Mouse (Mus musculus): ENCODE results near the gene Gm11273.
"Not testable (repeated sequence)": the region's sequence is repeated elsewhere in the genome, so short reads cannot be mapped to it uniquely, and the experiment has no call there.

Gm11273 gene

GRCm38 (mm10) chr13:21501182-21501581 lies at the start of gene Gm11273:
Gene Gm11273, minus strand, starts transcription at chr13:21501418.
- in situ Hi-C loops (cut with MboI, MseI) = not testable (repeated sequence)

- in situ Hi-C loops (cut with MboI, MseI) = no loop called here
Measured at GRCm38 (mm10) chr13:21550416-21551110, 49.3 kb upstream of the Gm11273 start.

GRCm38 (mm10) chr13:21549487-21549886 lies 48.3 kb upstream of the Gm11273 start:
- in situ Hi-C loops (cut with MboI, MseI) = no loop called here

- in situ Hi-C loops (cut with MboI, MseI) = no loop called here
Measured at GRCm38 (mm10) chr13:21542708-21543107, 41.5 kb upstream of the Gm11273 start, which contains the start of gene Olfr1366. Gene Olfr1366, minus strand, starts transcription at chr13:21542808.

GRCm38 (mm10) chr13:21530781-21531201 lies 29.6 kb upstream of the Gm11273 start, which contains the start of gene Zkscan8:
Gene Zkscan8, minus strand, starts transcription at chr13:21531120.
- in situ Hi-C loops (cut with MboI, MseI) = no loop called here

- in situ Hi-C loops (cut with MboI, MseI) = no loop called here
Measured at GRCm38 (mm10) chr13:21530136-21530535, 28.9 kb upstream of the Gm11273 start.

GRCm38 (mm10) chr13:21506221-21506649 lies 5.0 kb upstream of the Gm11273 start:
- in situ Hi-C loops (cut with MboI, MseI) = no loop called here

GRCm38 (mm10) chr13:21502296-21502695 lies 1.1 kb upstream of the Gm11273 start:
- in situ Hi-C loops (cut with MboI, MseI) = no loop called here

- in situ Hi-C loops (cut with MboI, MseI) = no loop called here
Measured at GRCm38 (mm10) chr13:21495080-21495479, 6.1 kb downstream of the Gm11273 start, which contains the start of gene AK157302. Gene AK157302, plus strand, starts transcription at chr13:21495223.

GRCm38 (mm10) chr13:21492847-21493246 lies 8.4 kb downstream of the Gm11273 start:
- in situ Hi-C loops (cut with MboI, MseI) = no loop called here

- in situ Hi-C loops (cut with MboI, MseI) = no loop called here
Measured at GRCm38 (mm10) chr13:21486881-21487280, 14.3 kb downstream of the Gm11273 start.

GRCm38 (mm10) chr13:21478759-21479670 lies 22.2 kb downstream of the Gm11273 start, which contains the start of the genes Zkscan4 and Gm10065:
Gene Zkscan4, plus strand, starts transcription at chr13:21478907.
Gene Gm10065, minus strand, starts transcription at chr13:21479441.
- in situ Hi-C loops (cut with MboI, MseI) = not testable (repeated sequence)

- in situ Hi-C loops (cut with MboI, MseI) = no loop called here
Measured at GRCm38 (mm10) chr13:21472427-21472826, 28.8 kb downstream of the Gm11273 start.

GRCm38 (mm10) chr13:21469097-21469496 lies 32.1 kb downstream of the Gm11273 start:
- in situ Hi-C loops (cut with MboI, MseI) = no loop called here

GRCm38 (mm10) chr13:21468061-21469019 lies 32.9 kb downstream of the Gm11273 start, which contains the start of gene Nkapl:
Gene Nkapl, minus strand, starts transcription at chr13:21468509.
- in situ Hi-C loops (cut with MboI, MseI) = no loop called here

- in situ Hi-C loops (cut with MboI, MseI) = no loop called here
Measured at GRCm38 (mm10) chr13:21467336-21467735, 33.9 kb downstream of the Gm11273 start.

GRCm38 (mm10) chr13:21462516-21462915 lies 38.7 kb downstream of the Gm11273 start:
- in situ Hi-C loops (cut with MboI, MseI) = not testable (repeated sequence)

- in situ Hi-C loops (cut with MboI, MseI) = no loop called here
Measured at GRCm38 (mm10) chr13:21456347-21456746, 44.9 kb downstream of the Gm11273 start.

GRCm38 (mm10) chr13:21454133-21454532 lies 47.1 kb downstream of the Gm11273 start:
- in situ Hi-C loops (cut with MboI, MseI) = no loop called here

- in situ Hi-C loops (cut with MboI, MseI) = no loop called here
Measured at GRCm38 (mm10) chr13:21453449-21453848, 47.8 kb downstream of the Gm11273 start, which contains the start of gene Zscan26. Gene Zscan26, minus strand, starts transcription at chr13:21453730.

GRCm38 (mm10) chr13:21453042-21453441 lies 48.2 kb downstream of the Gm11273 start:
- in situ Hi-C loops (cut with MboI, MseI) = no loop called here
